Comparison of ENCODE assay signal across 34 mouse cellular contexts in the genomic region with DNA sequence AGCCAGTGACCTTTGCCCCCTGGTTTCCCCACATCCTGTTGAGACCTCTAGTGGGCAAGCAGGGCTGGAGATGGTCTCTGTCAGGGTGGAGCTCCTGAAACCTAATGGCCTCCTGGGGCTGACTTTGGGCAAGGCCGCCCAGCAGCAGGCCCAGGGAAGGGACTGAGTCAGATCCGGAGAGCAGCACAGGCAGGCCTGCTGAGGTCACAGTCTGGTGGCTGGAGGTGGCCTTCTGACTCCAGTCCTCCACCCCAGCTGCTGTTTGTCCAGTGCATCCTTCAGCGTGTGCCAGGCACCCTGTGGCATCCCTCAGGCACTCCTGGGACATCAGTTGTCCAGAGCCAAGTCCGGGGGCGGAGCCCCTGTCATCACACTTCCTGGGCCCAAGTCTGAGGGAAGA. TPM values are rescaled to one million over a fixed set of nuclear protein-coding genes. Genes with fewer than 3 reads are reported as not detected.
A peak's percentile ranks its signal among the peaks of the same experiment; 100 is the strongest.
DNase-seq lines count a peak whose midpoint lies in the region; ATAC-seq and TF ChIP-seq lines count a peak whose summit lies in the region.
"Had no signal": no experiment of that assay in that cellular context is flagged by ENCODE, and none has a peak within 500 bp of the region (broad histone marks: within the 10 kb centered on the region; RNA-seq: fewer than 3 reads in every experiment).

No protein-coding gene starts in this region.

- dilution Hi-C loops in CH12.LX (cut with MboI; ENCODE audit: extremely low pct_ligation_motif_present, extremely low pct_unique_long_range_greater_than_20kb, low sequenced_read_pairs) = no loop called here

- no peak overlapping the region for H3K4me2 ChIP-seq in CH12.LX (ENCODE audit: insufficient read depth, low read depth, poor library complexity, severe bottlenecking)
- no peak overlapping the region for H3K4me2 ChIP-seq in kidney, embryonic 14.5 days (replicated peaks; ENCODE audit: low read depth, low read length)
- H3K4me2 ChIP-seq: embryonic facial prominence, embryonic 12.5 days; heart, embryonic 13.5 days; liver, embryonic 15.5 days; lung, embryonic 15.5 days; midbrain, embryonic 15.5 days; neural tube, embryonic 12.5 days had no signal

- no peak for TF ChIP-seq CTCF in CH12.LX (conservative IDR thresholded peaks at IDR 0.05 in 1 of 2, IDR thresholded peaks at IDR 0.05 in 1 of 2; ENCODE audit: low read depth in 2 of 2, low read length in 2 of 2)

- in situ Hi-C loops in CH12.LX (cut with MboI; ENCODE audit: low pct_ligation_motif_present, low pct_unique_long_range_greater_than_20kb, low sequenced_read_pairs) = no loop called here

- no peak; the same call in 1 of the 2 replicates for TF ChIP-seq EP300 in CH12.LX (IDR thresholded peaks at IDR 0.05; ENCODE audit: low read length)

- 69% methylated on average over 5 of the region's 5 CpGs for WGBS in kidney, embryonic 14.5 days

- no peak overlapping the region for H3K4me3 ChIP-seq in CH12.LX (replicated peaks in 1 of 3; ENCODE audit: low read depth in 2 of 3, low read length in 2 of 3, poor library complexity in 1 of 3)
- no peak overlapping the region for H3K4me3 ChIP-seq in kidney, embryonic 14.5 days (ENCODE audit: low read length)
- H3K4me3 ChIP-seq: embryonic facial prominence, embryonic 12.5 days; heart, embryonic 13.5 days; hindbrain, embryonic 10.5 days; liver, embryonic 15.5 days; lung, embryonic 15.5 days; midbrain, embryonic 10.5 days; midbrain, embryonic 15.5 days; neural tube, embryonic 12.5 days had no signal

- no peak for TF ChIP-seq RAD21 in CH12.LX (IDR thresholded peaks at IDR 0.05; ENCODE audit: low read depth, low read length)

- H3K36me3 ChIP-seq in CH12.LX (replicated peaks in 1 of 2; ENCODE audit: control insufficient read depth in 1 of 2, insufficient read depth in 1 of 2, low read length in 1 of 2) = no peaks in the 10 kb centered on the region
- no peaks in the 10 kb centered on the region for H3K36me3 ChIP-seq in kidney, embryonic 14.5 days (ENCODE audit: control insufficient read depth, insufficient read depth, low read length)
- H3K36me3 ChIP-seq: embryonic facial prominence, embryonic 12.5 days; heart, embryonic 13.5 days; hindbrain, embryonic 10.5 days; liver, embryonic 15.5 days; lung, embryonic 15.5 days; midbrain, embryonic 10.5 days; midbrain, embryonic 15.5 days; neural tube, embryonic 12.5 days had no signal

- H3K27ac ChIP-seq in CH12.LX (ENCODE audit: insufficient read depth, low read depth) = no peak overlapping the region
- no peak overlapping the region for H3K27ac ChIP-seq in kidney, embryonic 14.5 days (ENCODE audit: low read depth, low read length)
- H3K27ac ChIP-seq: embryonic facial prominence, embryonic 12.5 days; heart, embryonic 13.5 days; hindbrain, embryonic 10.5 days; liver, embryonic 15.5 days; lung, embryonic 15.5 days; midbrain, embryonic 10.5 days; midbrain, embryonic 15.5 days; neural tube, embryonic 12.5 days had no signal

- H3K9ac ChIP-seq in CH12.LX (ENCODE audit: insufficient read depth, low read depth) = no peak overlapping the region
- no peak overlapping the region for H3K9ac ChIP-seq in kidney, embryonic 14.5 days (ENCODE audit: low read depth, low read length)
- H3K9ac ChIP-seq: embryonic facial prominence, embryonic 12.5 days; forebrain, postnatal 0 days; heart, embryonic 13.5 days; liver, embryonic 15.5 days; lung, embryonic 15.5 days; midbrain, embryonic 15.5 days; neural tube, embryonic 12.5 days had no signal

- peak; percentile 85 for DNase-seq in heart, adult 11 months
- no peak for DNase-seq in heart, postnatal 25 days (ENCODE audit: low spot score)
- no peak for DNase-seq in CH12.LX (ENCODE audit: extremely low read depth)
- DNase-seq in adrenal gland, postnatal 25 days = peak; percentile 22
- no peak for DNase-seq in kidney, adult 9 months
- DNase-seq in right cerebral cortex, postnatal 14 days = no peak
- DNase-seq: cerebellum, adult 8-10 months; cerebellum, postnatal 25 days; embryo, embryonic 11 days; forebrain, postnatal 0 days; heart, postnatal 10 days; kidney, adult 2 months; kidney, postnatal 14 days; layer of hippocampus, adult 9-11 months; liver; thymus, postnatal 4 days had no signal

- peaks cover 85% of the 10 kb centered on the region for H3K27me3 ChIP-seq in CH12.LX (replicated peaks)
- no peaks in the 10 kb centered on the region for H3K27me3 ChIP-seq in kidney, embryonic 14.5 days (ENCODE audit: control insufficient read depth, insufficient read depth, low read length)
- H3K27me3 ChIP-seq: embryonic facial prominence, embryonic 12.5 days; lung, embryonic 15.5 days; midbrain, embryonic 15.5 days; neural tube, embryonic 12.5 days had no signal

- intact Hi-C loops in heart, postnatal 25 days (cut with DNase I) = no loop called here

- peaks cover 0 to 9% of the 10 kb centered on the region in 2 experiments; a peak in 2 of 4 replicates for H3K4me1 ChIP-seq in CH12.LX (ENCODE audit: control insufficient read depth in 1 of 2, insufficient read depth in 2 of 2)
- H3K4me1 ChIP-seq in kidney, embryonic 14.5 days (ENCODE audit: control insufficient read depth, insufficient read depth, low read length) = 0 out of 2 replicates have a peak, but pooled peaks cover 10% of the 10 kb centered on the region
- H3K4me1 ChIP-seq: embryonic facial prominence, embryonic 12.5 days; heart, embryonic 13.5 days; liver, embryonic 15.5 days; lung, embryonic 15.5 days; midbrain, embryonic 15.5 days; neural tube, embryonic 12.5 days had no signal

- ATAC-seq in kidney, embryonic 14.5 days (ENCODE audit: low FRiP score, low TSS enrichment) = no peak
- ATAC-seq: forebrain, postnatal 0 days; hindbrain, embryonic 16.5 days; midbrain, embryonic 15.5 days had no signal

- no peak for TF ChIP-seq POLR2A in CH12.LX (IDR thresholded peaks at IDR 0.05; ENCODE audit: low read depth, low read length)

- H3K79me2 ChIP-seq in CH12.LX (replicated peaks; ENCODE audit: control insufficient read depth, extremely low read depth, insufficient read depth, poor library complexity, severe bottlenecking) = no peaks in the 10 kb centered on the region

- H3K9me3 ChIP-seq in CH12.LX (replicated peaks; ENCODE audit: low read length) = no peaks in the 10 kb centered on the region
- no peaks in the 10 kb centered on the region for H3K9me3 ChIP-seq in kidney, embryonic 14.5 days (ENCODE audit: control insufficient read depth, low read length)
- H3K9me3 ChIP-seq: embryonic facial prominence, embryonic 12.5 days; heart, embryonic 13.5 days; hindbrain, embryonic 10.5 days; liver, embryonic 15.5 days; lung, embryonic 15.5 days; midbrain, embryonic 10.5 days; midbrain, embryonic 15.5 days; neural tube, embryonic 12.5 days had no signal

TF ChIP-seq in CH12.LX, 34 proteins besides CTCF, POLR2A, EP300 and RAD21:
- TF ChIP-seq IRF4 (IDR thresholded peaks at IDR 0.05; ENCODE audit: low read depth, low read length) (peak; percentile 62), SIN3A (IDR thresholded peaks at IDR 0.05; ENCODE audit: low read length) (no peak)
TF ChIP-seq in CH12.LX: peak in this region for 1.

RNA-seq across cellular contexts. Expression of gene Dlx4, which starts 19.8 kb away (rescaled TPM):
- total RNA-seq in heart, postnatal 25 days (2021) = under 1 TPM in 1 of 2 experiments, not detected in 1; 0.11 TPM
- 0.21 and 0.25 TPM in 2 replicates for total RNA-seq in CH12.LX (2012; rRNA removed)
- total RNA-seq in CH12.LX (2014; rRNA removed) = not detected in 2 replicates
- not detected in 2 replicates for polyA plus RNA-seq in CH12.LX (2012; ENCODE audit: insufficient read length, low read depth)
- not detected in 2 replicates for total RNA-seq in adrenal gland, postnatal 25 days (2021)
- polyA plus RNA-seq in kidney, embryonic 14.5 days (2014; fragmentation: Nextera tagmentation; extraction: Ambion mirVana) = not detected in 2 replicates
- total RNA-seq: adrenal gland, adult 18-20 months; forebrain, postnatal 0 days; gastrocnemius, adult 8-10 months; gastrocnemius, postnatal 4 days; heart, adult 8-10 months; left cerebral cortex, postnatal 14 days; megakaryocyte progenitor cell, adult 5-6 weeks; MEL had no signal
- polyA plus RNA-seq: hindbrain, embryonic 16.5 days; intestine, embryonic 14.5 days; kidney, adult 2 months; midbrain, embryonic 15.5 days had no signal

RNA-seq across cellular contexts. Expression of gene Dlx3, which starts 45.9 kb away (rescaled TPM):
- not detected for total RNA-seq in heart, postnatal 25 days (2021)
- total RNA-seq in CH12.LX (2012; rRNA removed) (0.21 and 0.55 TPM in 2 replicates), CH12.LX (2014; rRNA removed) (0.08 TPM in 2 replicates)
- 0.17 and 0.22 TPM in 2 replicates for polyA plus RNA-seq in CH12.LX (2012; ENCODE audit: insufficient read length, low read depth)
- not detected in 2 replicates for total RNA-seq in adrenal gland, postnatal 25 days (2021)
- polyA plus RNA-seq in kidney, embryonic 14.5 days (2014; fragmentation: Nextera tagmentation; extraction: Ambion mirVana) = 0.71 and 1.2 TPM in 2 replicates
- total RNA-seq: adrenal gland, adult 18-20 months; gastrocnemius, adult 8-10 months; heart, adult 8-10 months; heart, postnatal 10 days; left cerebral cortex, postnatal 14 days; megakaryocyte progenitor cell, adult 5-6 weeks; MEL had no signal
- polyA plus RNA-seq: forebrain, postnatal 0 days; heart, embryonic 13.5 days had no signal

Comparison
In these comparisons a context has a peak if more than half of its experiments do, and no peak if none do; other contexts are left out.
1. DNase-seq: peak in heart, adult 11 months (single experiment) and adrenal gland, postnatal 25 days (single experiment); none in heart, postnatal 25 days (single experiment), CH12.LX (single experiment), kidney, adult 9 months (single experiment) and right cerebral cortex, postnatal 14 days (single experiment).